23 mouse cellular contexts compared by ENCODE assay signal in the genomic region with DNA sequence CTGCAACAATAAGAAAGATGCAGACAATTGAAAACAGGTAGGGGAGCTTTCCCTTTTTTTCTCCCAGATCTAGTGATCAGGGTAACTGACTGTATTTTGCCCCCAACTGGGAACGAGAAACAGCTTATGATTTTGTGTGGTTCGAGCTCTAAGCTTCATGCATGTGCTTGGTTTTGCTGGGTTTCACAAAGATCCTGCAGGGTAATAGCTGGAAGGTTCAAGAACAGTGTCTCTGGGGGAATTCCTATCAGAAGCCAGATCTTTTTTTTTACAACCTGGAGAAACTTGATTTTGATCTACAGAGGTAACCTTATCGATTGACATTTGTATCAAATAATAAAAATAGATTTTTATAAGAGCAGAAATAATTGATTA.
"Had no signal": no experiment of that assay in that cellular context is flagged by ENCODE, and none has a peak within 500 bp of the region (broad histone marks: within the 10 kb centered on the region; RNA-seq: fewer than 3 reads in every experiment).

No protein-coding gene starts in this region.

- H3K9me3 ChIP-seq: heart, embryonic 10.5 days; heart, embryonic 13.5 days; heart, embryonic 15.5 days; hindbrain, embryonic 13.5 days; kidney, embryonic 15.5 days; limb, embryonic 13.5 days; limb, embryonic 15.5 days had no signal

- DNase-seq: gastrocnemius, postnatal 14 days; gastrocnemius, postnatal 36 days; heart, adult 18-20 months; heart, postnatal 14 days; heart, postnatal 36 days; kidney, adult 11 months; kidney, adult 2 months; kidney, adult 9 months; kidney, postnatal 14 days; kidney, postnatal 36 days; layer of hippocampus, adult 9-11 months; layer of hippocampus, postnatal 36 days; left cerebral cortex, postnatal 4 days had no signal

- ATAC-seq: hindbrain, postnatal 0 days; intestine, embryonic 16.5 days had no signal

- H3K36me3 ChIP-seq: heart, embryonic 10.5 days; heart, embryonic 13.5 days; heart, embryonic 15.5 days; hindbrain, embryonic 13.5 days; kidney, embryonic 15.5 days; limb, embryonic 13.5 days; limb, embryonic 15.5 days had no signal

- H3K4me3 ChIP-seq: heart, embryonic 10.5 days; heart, embryonic 13.5 days; heart, embryonic 15.5 days; hindbrain, embryonic 13.5 days; kidney, embryonic 15.5 days; limb, embryonic 13.5 days; limb, embryonic 15.5 days had no signal

- H3K9ac ChIP-seq: heart, embryonic 13.5 days; heart, embryonic 15.5 days; hindbrain, embryonic 13.5 days; kidney, embryonic 15.5 days; limb, embryonic 13.5 days; limb, embryonic 15.5 days had no signal

- H3K27me3 ChIP-seq: heart, embryonic 13.5 days; heart, embryonic 15.5 days; hindbrain, embryonic 13.5 days; kidney, embryonic 15.5 days; limb, embryonic 13.5 days; limb, embryonic 15.5 days had no signal

- H3K4me2 ChIP-seq: heart, embryonic 13.5 days; heart, embryonic 15.5 days; hindbrain, embryonic 13.5 days; kidney, embryonic 15.5 days; limb, embryonic 13.5 days; limb, embryonic 15.5 days had no signal

- H3K4me1 ChIP-seq: heart, embryonic 10.5 days; heart, embryonic 13.5 days; heart, embryonic 15.5 days; hindbrain, embryonic 13.5 days; kidney, embryonic 15.5 days; limb, embryonic 13.5 days; limb, embryonic 15.5 days had no signal

- H3K27ac ChIP-seq: heart, embryonic 10.5 days; heart, embryonic 13.5 days; heart, embryonic 15.5 days; hindbrain, embryonic 13.5 days; hindbrain, postnatal 0 days; kidney, embryonic 15.5 days; kidney, postnatal 0 days; limb, embryonic 13.5 days; limb, embryonic 15.5 days had no signal
